Mouse (Mus musculus) hindbrain, embryonic 10.5 days (tissue): ENCODE measurements around the gene Lbx1. TPM values are rescaled to one million over a fixed set of nuclear protein-coding genes. Genes with fewer than 3 reads are reported as not detected.

Source experiments
- DNase-seq: peaks from one replicate; pipeline ENCODE4 v3.0.0-alpha.2; 2017; ENCODE audit warnings: low spot score
- H3K27ac ChIP-seq: fragments of 300-500 bp; sonication (generic); 2 replicates; pipeline ENCODE4 v1.5.1; 2016; ENCODE audit warnings: mild to moderate bottlenecking, moderate library complexity
- H3K27me3 ChIP-seq: fragments of 300-500 bp; sonication (generic); 2 replicates; pipeline ENCODE4 v1.6.1; 2016; ENCODE audit warnings: mild to moderate bottlenecking; ENCODE audit not compliant: poor library complexity, insufficient read depth, severe bottlenecking
- H3K36me3 ChIP-seq: fragments of 300-500 bp; sonication (generic); 2 replicates; pipeline ENCODE4 v1.6.1; 2016; ENCODE audit warnings: mild to moderate bottlenecking, moderate library complexity
- H3K4me1 ChIP-seq: fragments of 300-500 bp; sonication (generic); replicated peaks from 2 replicates; pipeline ENCODE4 v1.6.1; 2016; ENCODE audit warnings: mild to moderate bottlenecking
- H3K4me3 ChIP-seq: fragments of 300-500 bp; sonication (generic); 2 replicates; pipeline ENCODE4 v1.5.1; 2016; ENCODE audit warnings: mild to moderate bottlenecking, moderate library complexity
- H3K9me3 ChIP-seq: fragments of 300-500 bp; sonication (generic); 2 replicates; pipeline ENCODE4 v1.6.1; 2016; ENCODE audit warnings: mild to moderate bottlenecking, moderate library complexity
- WGBS: fragments of 180-500 bp; shearing (Covaris S2); methylation state at CpG from one replicate; pipeline ENCODE4 v1.1.7; 2016; 5-methylcytosine and 5-hydroxymethylcytosine counted together
- polyA plus RNA-seq: library from polyadenylated mRNA; unstranded; fragments of >200 nt; fragmentation: Nextera tagmentation; extraction: Ambion mirVana; gene quantifications from 2 replicates; pipeline ENCODE4 v1.2.1, GENCODE M21; 2016

Lbx1 gene
- polyA plus RNA-seq, result 1.4 and 8.9 TPM in 2 replicates

- peaks cover 43% of the 10 kb centered on the region for H3K4me1 ChIP-seq
- H3K36me3 ChIP-seq, result no peaks in the 10 kb centered on the region
- peak within 1 kb of the TSS; percentile 38 for H3K4me3 ChIP-seq
- peaks cover 100% of the 10 kb centered on the region for H3K27me3 ChIP-seq
- H3K9me3 ChIP-seq, result no peaks in the 10 kb centered on the region
- under 1% methylated on average over 30 of the region's 30 CpGs for WGBS
- DNase-seq, result peak; percentile 56
- peak within 1 kb of the TSS; percentile 50 for H3K27ac ChIP-seq
These were observed at the start of gene Lbx1 for GRCm38 (mm10) chr19:45235766-45236362. Gene Lbx1 (minus strand): TSS chr19:45235812.

DNA sequence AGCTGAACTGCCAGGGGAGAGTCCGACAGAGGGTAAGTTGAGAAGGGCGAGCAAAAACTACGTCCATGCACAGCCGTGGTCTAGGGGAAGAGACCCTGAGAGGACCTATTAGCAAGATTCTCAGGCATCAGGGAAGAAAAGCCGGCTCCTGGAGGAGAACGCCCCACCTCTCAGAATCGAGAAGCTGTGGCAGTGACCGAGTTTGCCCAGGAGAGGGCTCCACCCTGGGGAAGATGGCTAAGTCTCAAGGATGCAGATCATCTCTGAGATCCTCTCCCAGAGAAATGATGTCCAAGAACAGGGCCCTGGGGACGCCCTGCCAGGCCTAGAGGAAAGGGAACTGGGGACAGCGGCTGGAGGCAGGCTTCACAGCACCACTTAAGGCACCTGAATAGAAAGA, 47.7 kb upstream of the Lbx1 start:
- Histone ChIP-seq H3K36me3 (no peaks in the 10 kb centered on the region), H3K27me3 (peaks cover 54% of the 10 kb centered on the region), H3K9me3 (no peaks in the 10 kb centered on the region), H3K4me1 (peaks cover 14% of the 10 kb centered on the region), H3K4me3 (no peak overlapping the region), H3K27ac (no peak overlapping the region)
- peak; percentile 71 for DNase-seq
- 5% methylated on average over 10 of the region's 10 CpGs for WGBS

DNA sequence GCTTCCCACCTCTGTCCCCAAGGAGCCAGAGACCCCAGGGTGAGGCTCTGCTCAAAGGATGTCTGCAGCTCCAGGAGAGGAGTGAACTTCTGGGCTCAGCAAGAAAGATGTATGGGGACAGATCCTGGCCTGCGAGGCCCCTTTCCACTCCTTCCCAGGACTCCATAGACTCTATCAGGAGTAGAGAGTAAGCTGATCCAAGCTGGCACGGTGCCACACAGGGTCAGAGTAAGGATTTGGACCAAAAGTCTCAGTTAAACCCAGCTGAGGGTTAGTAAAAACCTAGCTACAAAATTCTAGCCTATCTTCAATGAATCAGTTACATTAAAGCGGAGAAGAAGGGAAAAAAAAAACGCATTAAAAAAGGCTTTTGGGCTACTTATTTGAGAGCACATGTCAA, 40.6 kb upstream of the Lbx1 start:
- no peak for DNase-seq
- peaks cover 46% of the 10 kb centered on the region for H3K27me3 ChIP-seq
- H3K36me3 ChIP-seq, result no peaks in the 10 kb centered on the region
- 75% methylated on average over 4 of the region's 4 CpGs for WGBS
- H3K4me3 ChIP-seq, result no peak overlapping the region
- H3K27ac ChIP-seq, result no peak overlapping the region
- peaks cover 10% of the 10 kb centered on the region for H3K4me1 ChIP-seq
- no peaks in the 10 kb centered on the region for H3K9me3 ChIP-seq

- Histone ChIP-seq H3K27me3 (peaks cover 64% of the 10 kb centered on the region), H3K4me1 (peaks cover 21% of the 10 kb centered on the region), H3K36me3 (no peaks in the 10 kb centered on the region), H3K4me3 (no peak overlapping the region), H3K9me3 (no peaks in the 10 kb centered on the region), H3K27ac (no peak overlapping the region)
- WGBS, result 28% methylated on average over 10 of the region's 10 CpGs
- no peak for DNase-seq
These were observed 36.4 kb upstream of the Lbx1 start for GRCm38 (mm10) chr19:45271986-45272385.

DNA sequence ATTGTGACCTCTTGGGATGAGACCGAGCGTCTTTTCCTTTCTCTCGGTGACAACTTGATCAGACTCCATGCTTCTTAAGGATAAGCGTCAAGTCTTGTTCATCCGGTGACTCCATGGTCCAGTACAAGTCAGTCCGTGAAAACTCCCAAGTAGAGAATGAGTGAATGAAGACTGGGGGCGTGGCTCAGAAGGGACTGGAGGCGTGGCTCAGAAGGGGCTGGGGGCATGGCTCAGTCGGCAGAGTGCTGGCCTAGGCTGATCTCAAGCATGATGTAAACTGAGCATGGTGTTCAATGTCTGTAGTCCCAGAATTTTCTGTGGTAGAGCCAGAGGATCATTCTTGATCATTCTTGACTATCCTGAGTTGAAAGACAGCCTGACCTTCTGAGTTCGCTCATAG, 27.4 kb upstream of the Lbx1 start:
- Histone ChIP-seq H3K27me3 (peaks cover 34% of the 10 kb centered on the region), H3K9me3 (no peaks in the 10 kb centered on the region), H3K27ac (no peak overlapping the region), H3K4me1 (peaks cover 6% of the 10 kb centered on the region), H3K4me3 (no peak overlapping the region), H3K36me3 (no peaks in the 10 kb centered on the region)
- WGBS, result 68% methylated on average over 10 of the region's 10 CpGs
- no peak for DNase-seq

GRCm38 (mm10) chr19:45257414-45258326, 22.1 kb upstream of the Lbx1 start:
- WGBS, result 60% methylated on average over 15 of the region's 15 CpGs
- no peak for DNase-seq

DNA sequence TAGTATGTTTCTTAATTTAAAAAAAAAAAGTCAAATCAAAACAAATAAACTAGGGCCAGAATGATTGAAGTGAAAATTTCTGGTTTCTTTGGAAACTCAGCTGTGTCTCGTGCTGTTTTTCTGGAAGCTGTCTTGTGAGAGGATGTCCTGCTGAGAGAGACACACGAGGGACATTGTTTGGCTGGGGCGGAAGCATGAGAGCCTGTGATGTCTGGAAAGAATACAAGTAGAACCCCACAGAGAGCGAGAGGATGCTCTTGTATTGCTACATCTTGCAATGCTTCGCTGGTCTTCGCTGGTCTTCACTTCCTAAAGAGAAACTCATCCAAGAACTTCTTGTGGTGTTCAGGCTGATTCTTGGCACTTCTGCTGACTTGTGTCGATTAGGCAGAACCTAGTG, 19.2 kb upstream of the Lbx1 start:
- H3K9me3 ChIP-seq, result no peaks in the 10 kb centered on the region
- peaks cover 7% of the 10 kb centered on the region; the same call in 1 of the 2 replicates for H3K4me1 ChIP-seq
- WGBS, result 61% methylated on average over 7 of the region's 7 CpGs
- peaks cover 79% of the 10 kb centered on the region for H3K27me3 ChIP-seq
- no peaks in the 10 kb centered on the region for H3K36me3 ChIP-seq
- no peak for DNase-seq
- no peak overlapping the region for H3K4me3 ChIP-seq
- no peak overlapping the region for H3K27ac ChIP-seq

More at GRCm38 (mm10) chr19:45257414-45258326, 22.1 kb upstream of the Lbx1 start:
- Histone ChIP-seq H3K36me3 (no peaks in the 10 kb centered on the region), H3K27me3 (peaks cover 59% of the 10 kb centered on the region), H3K27ac (no peak overlapping the region), H3K9me3 (no peaks in the 10 kb centered on the region), H3K4me1 (peaks cover 13% of the 10 kb centered on the region), H3K4me3 (no peak overlapping the region)

DNA sequence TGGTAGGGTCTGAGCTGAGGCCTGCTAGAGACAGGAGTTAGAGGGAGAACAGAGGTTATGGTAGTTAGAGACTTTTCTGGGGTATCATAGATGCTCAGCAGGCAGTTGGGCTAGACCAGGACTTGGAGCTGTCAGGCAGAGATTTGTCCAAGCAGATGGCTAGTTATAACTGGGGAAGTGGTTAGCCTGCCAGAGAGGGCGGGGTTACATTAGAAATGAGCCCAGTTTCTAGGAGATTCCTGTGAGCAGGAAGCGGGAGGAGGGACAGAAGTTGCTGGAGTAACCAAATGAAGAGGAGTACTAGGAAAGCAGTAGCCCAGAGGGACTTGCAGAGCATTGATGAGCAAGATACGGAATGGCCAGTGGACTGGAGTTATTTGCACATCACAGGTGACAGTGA, 16.8 kb upstream of the Lbx1 start:
- H3K4me3 ChIP-seq, result no peak overlapping the region
- H3K27me3 ChIP-seq, result peaks cover 80% of the 10 kb centered on the region
- H3K36me3 ChIP-seq, result no peaks in the 10 kb centered on the region
- H3K9me3 ChIP-seq, result no peaks in the 10 kb centered on the region
- no peak for DNase-seq
- H3K27ac ChIP-seq, result no peak overlapping the region
- H3K4me1 ChIP-seq, result peaks cover 3% of the 10 kb centered on the region; the same call in 1 of the 2 replicates
- WGBS, result 69% methylated on average over 3 of the region's 3 CpGs

- 81% methylated on average over 19 of the region's 19 CpGs for WGBS
- DNase-seq, result no peak
- Histone ChIP-seq H3K27ac (no peak overlapping the region), H3K9me3 (no peaks in the 10 kb centered on the region), H3K4me3 (no peak overlapping the region), H3K36me3 (no peaks in the 10 kb centered on the region), H3K27me3 (peaks cover 96% of the 10 kb centered on the region), H3K4me1 (0 out of 2 replicates have a peak, but pooled peaks cover 4% of the 10 kb centered on the region)
These were observed 13.1 kb upstream of the Lbx1 start for GRCm38 (mm10) chr19:45248691-45249090.

- no peak overlapping the region for H3K4me3 ChIP-seq
These were observed 8.5 kb upstream of the Lbx1 start for GRCm38 (mm10) chr19:45243918-45244700.

GRCm38 (mm10) chr19:45243264-45243602, 7.6 kb upstream of the Lbx1 start:
- Histone ChIP-seq H3K36me3 (no peaks in the 10 kb centered on the region), H3K4me1 (peaks cover 15% of the 10 kb centered on the region; the same call in 1 of the 2 replicates), H3K27ac (no peak overlapping the region), H3K4me3 (no peak overlapping the region; the same call in 1 of the 2 replicates), H3K9me3 (no peaks in the 10 kb centered on the region), H3K27me3 (peaks cover 99% of the 10 kb centered on the region)
- DNase-seq, result no peak
- 4% methylated on average over 5 of the region's 5 CpGs for WGBS

More at GRCm38 (mm10) chr19:45243918-45244700, 8.5 kb upstream of the Lbx1 start:
- Histone ChIP-seq H3K4me1 (peaks cover 15% of the 10 kb centered on the region; the same call in 1 of the 2 replicates), H3K27ac (no peak overlapping the region), H3K9me3 (no peaks in the 10 kb centered on the region), H3K36me3 (no peaks in the 10 kb centered on the region), H3K27me3 (peaks cover 99% of the 10 kb centered on the region)
- peak; percentile 43 for DNase-seq
- WGBS, result 2% methylated on average over 29 of the region's 29 CpGs

GRCm38 (mm10) chr19:45242348-45243263, 7.0 kb upstream of the Lbx1 start:
- WGBS, result under 1% methylated on average over 23 of the region's 23 CpGs
- Histone ChIP-seq H3K9me3 (no peaks in the 10 kb centered on the region), H3K4me1 (peaks cover 15% of the 10 kb centered on the region; the same call in 1 of the 2 replicates), H3K27ac (no peak overlapping the region), H3K36me3 (no peaks in the 10 kb centered on the region), H3K27me3 (peaks cover 100% of the 10 kb centered on the region), H3K4me3 (no peak overlapping the region; the same call in 1 of the 2 replicates)
- DNase-seq, result peak; percentile 54
